Mouse (Mus musculus) liver, embryonic 15.5 days (tissue): ENCODE measurements around the gene Il11. TPM values are rescaled to one million over a fixed set of nuclear protein-coding genes. Genes with fewer than 3 reads are reported as not detected.
"Not testable (repeated sequence)": the region's sequence is repeated elsewhere in the genome, so short reads cannot be mapped to it uniquely, and the experiment has no call there.

Experiments
- ATAC-seq: fragments of 200-750 bp; cut with Nextera tagmentation; 2 replicates; pipeline ENCODE4 v1.8.0; 2017; ENCODE audit warnings: moderate number of reproducible peaks, mild to moderate bottlenecking, moderate library complexity; ENCODE audit not compliant: insufficient read depth
- H3K27ac ChIP-seq: fragments of 300-500 bp; sonication (generic); replicated peaks from 2 replicates; pipeline ENCODE4 v1.5.1; 2015; ENCODE audit warnings: mild to moderate bottlenecking, inconsistent platforms
- H3K27me3 ChIP-seq: fragments of 300-500 bp; sonication (generic); 2 replicates; pipeline ENCODE4 v1.6.1; 2015; ENCODE audit warnings: mild to moderate bottlenecking, inconsistent platforms
- H3K36me3 ChIP-seq: fragments of 300-500 bp; sonication (generic); replicated peaks from 2 replicates; pipeline ENCODE4 v1.6.1; 2015; ENCODE audit warnings: moderate library complexity, mild to moderate bottlenecking, inconsistent platforms
- H3K4me1 ChIP-seq: fragments of 300-500 bp; sonication (generic); replicated peaks from 2 replicates; pipeline ENCODE4 v1.6.1; 2015; ENCODE audit warnings: inconsistent platforms
- H3K4me2 ChIP-seq: fragments of 300-500 bp; sonication (generic); 2 replicates; pipeline ENCODE4 v1.6.1; 2015; ENCODE audit warnings: moderate library complexity, mild to moderate bottlenecking, inconsistent platforms
- H3K4me3 ChIP-seq: fragments of 300-500 bp; sonication (generic); replicated peaks from 2 replicates; pipeline ENCODE4 v1.5.1; 2015; ENCODE audit warnings: mild to moderate bottlenecking, inconsistent platforms
- H3K9ac ChIP-seq: fragments of 300-500 bp; sonication (generic); 2 replicates; pipeline ENCODE4 v1.6.1; 2015; ENCODE audit warnings: moderate library complexity, mild to moderate bottlenecking, inconsistent platforms
- H3K9me3 ChIP-seq: fragments of 300-500 bp; sonication (generic); replicated peaks from 2 replicates; pipeline ENCODE4 v1.6.1; 2016; ENCODE audit warnings: inconsistent platforms
- WGBS: fragments of 180-500 bp; shearing (Covaris S2); methylation state at CpG from one replicate; pipeline ENCODE4 v1.1.7; 2015; ENCODE audit warnings: mixed read lengths; ENCODE audit not compliant: insufficient replicate concordance; 5-methylcytosine and 5-hydroxymethylcytosine counted together
- polyA plus RNA-seq: library from polyadenylated mRNA; unstranded; fragments of >200 nt; fragmentation: Nextera tagmentation; extraction: Ambion mirVana; gene quantifications from 2 replicates; pipeline ENCODE4 v1.2.1, GENCODE M21; 2015

The Il11 gene
- polyA plus RNA-seq, 1 experiment from 2014 or later, result 0.06 TPM

GRCm38 (mm10) chr7:4811131-4811530, 28.5 kb upstream of the Il11 start:
- peak overlapping the region; percentile 95 for H3K27ac ChIP-seq
- H3K36me3 ChIP-seq, result peaks cover 50% of the 10 kb centered on the region
- peak overlapping the region; percentile 88 for H3K4me2 ChIP-seq
- H3K4me3 ChIP-seq, result peak overlapping the region; percentile 98
- not testable (repeated sequence) for H3K27me3 ChIP-seq, H3K9me3 ChIP-seq, ATAC-seq
- H3K9ac ChIP-seq, result peak overlapping the region; percentile 99
- WGBS, result 13% methylated on average over 10 of the region's 10 CpGs
- H3K4me1 ChIP-seq, result peaks cover 51% of the 10 kb centered on the region

DNA sequence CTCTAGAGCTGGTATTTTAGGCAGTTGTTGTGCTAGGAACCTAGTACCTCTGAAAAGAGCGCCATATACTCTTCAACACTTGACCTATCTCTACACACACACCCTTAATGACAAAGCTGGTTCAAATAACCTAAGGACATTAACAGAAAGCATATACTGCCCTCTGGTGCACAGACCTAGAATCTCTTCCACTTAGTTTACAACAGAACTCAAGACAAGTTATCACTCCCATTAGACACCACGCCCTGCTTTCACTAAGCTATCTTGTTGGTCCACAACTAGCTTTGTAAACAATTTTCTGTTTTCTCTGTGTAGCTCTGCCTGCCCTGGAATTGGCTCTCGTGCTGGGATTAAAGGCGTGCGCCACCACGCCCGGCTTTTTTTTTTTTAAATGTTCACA, 24.1 kb upstream of the Il11 start:
- no peaks in the 10 kb centered on the region for H3K9me3 ChIP-seq
- H3K27me3 ChIP-seq, result no peaks in the 10 kb centered on the region
- peak; percentile 76 for ATAC-seq
- peak overlapping the region; percentile 36 for H3K4me2 ChIP-seq
- 0 out of 2 replicates have a peak overlapping the region, but pooled peaks have one; percentile 10 for H3K4me3 ChIP-seq
- H3K9ac ChIP-seq, result 0 out of 2 replicates have a peak overlapping the region, but pooled peaks have one; percentile 30
- H3K4me1 ChIP-seq, result peaks cover 47% of the 10 kb centered on the region
- WGBS, result 43% methylated on average over 7 of the region's 7 CpGs
- H3K36me3 ChIP-seq, result peaks cover 87% of the 10 kb centered on the region
- H3K27ac ChIP-seq, result peak overlapping the region; percentile 86

GRCm38 (mm10) chr7:4802247-4802646, 19.6 kb upstream of the Il11 start:
- H3K9ac ChIP-seq, result no peak overlapping the region

DNA sequence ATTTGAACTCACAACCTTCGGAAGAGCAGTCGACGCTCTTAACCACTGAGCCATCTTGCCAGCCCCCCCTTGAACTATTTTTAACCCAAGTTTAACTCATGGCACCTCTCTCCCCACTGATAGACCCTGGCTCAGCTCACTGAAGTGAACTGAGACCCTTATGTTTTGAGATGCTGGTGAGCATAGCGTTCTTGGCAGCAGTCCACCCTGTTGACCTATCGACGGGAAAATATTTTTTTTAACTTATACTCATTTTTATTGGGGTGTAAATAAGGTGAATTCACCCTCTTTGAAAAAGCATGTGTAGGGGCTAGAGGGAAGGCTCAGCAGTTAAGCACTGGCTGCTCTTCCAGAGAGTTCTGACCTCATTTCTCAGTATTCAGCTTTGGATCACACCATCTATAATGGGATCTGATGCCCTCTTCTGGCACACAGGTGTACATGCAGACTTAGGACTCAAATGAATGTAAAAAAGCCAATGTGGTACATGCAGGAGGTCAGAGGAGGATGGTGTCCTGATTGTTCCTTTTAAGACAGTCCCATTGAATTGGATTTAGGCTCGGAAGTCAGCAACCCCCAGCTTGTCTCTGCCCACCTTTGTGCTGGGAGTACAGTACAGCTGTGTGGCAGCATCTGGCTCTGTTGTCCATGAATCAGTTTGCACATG, 13.2 kb upstream of the Il11 start:
- H3K4me3 ChIP-seq, result no peak overlapping the region
- no peak overlapping the region for H3K9ac ChIP-seq
- peaks cover 46% of the 10 kb centered on the region for H3K36me3 ChIP-seq
- no peaks in the 10 kb centered on the region for H3K27me3 ChIP-seq
- H3K4me2 ChIP-seq, result no peak overlapping the region
- no peaks in the 10 kb centered on the region for H3K9me3 ChIP-seq
- 0 out of 2 replicates have a peak overlapping the region, but pooled peaks have one; percentile 45 for H3K27ac ChIP-seq
- ATAC-seq, result no peak
- peaks cover 30% of the 10 kb centered on the region for H3K4me1 ChIP-seq
- 66% methylated on average over 7 of the region's 7 CpGs for WGBS

More at GRCm38 (mm10) chr7:4802247-4802646, 19.6 kb upstream of the Il11 start:
- Histone ChIP-seq H3K4me3 (no peak overlapping the region), H3K36me3 (peaks cover 60% of the 10 kb centered on the region), H3K4me2 (no peak overlapping the region), H3K27ac (no peak overlapping the region), H3K9me3 (no peaks in the 10 kb centered on the region), H3K27me3 (no peaks in the 10 kb centered on the region), H3K4me1 (peaks cover 12% of the 10 kb centered on the region)
- ATAC-seq, result no peak

GRCm38 (mm10) chr7:4794631-4795168, 12.0 kb upstream of the Il11 start:
- Histone ChIP-seq H3K9me3 (no peaks in the 10 kb centered on the region), H3K9ac (peak overlapping the region; percentile 95), H3K36me3 (peaks cover 46% of the 10 kb centered on the region), H3K4me1 (peaks cover 36% of the 10 kb centered on the region), H3K4me2 (peak overlapping the region; percentile 79), H3K27me3 (no peaks in the 10 kb centered on the region), H3K4me3 (peak overlapping the region; percentile 96), H3K27ac (peak overlapping the region; percentile 95)
- ATAC-seq, result no peak
- WGBS, result 46% methylated on average over 3 of the region's 3 CpGs

DNA sequence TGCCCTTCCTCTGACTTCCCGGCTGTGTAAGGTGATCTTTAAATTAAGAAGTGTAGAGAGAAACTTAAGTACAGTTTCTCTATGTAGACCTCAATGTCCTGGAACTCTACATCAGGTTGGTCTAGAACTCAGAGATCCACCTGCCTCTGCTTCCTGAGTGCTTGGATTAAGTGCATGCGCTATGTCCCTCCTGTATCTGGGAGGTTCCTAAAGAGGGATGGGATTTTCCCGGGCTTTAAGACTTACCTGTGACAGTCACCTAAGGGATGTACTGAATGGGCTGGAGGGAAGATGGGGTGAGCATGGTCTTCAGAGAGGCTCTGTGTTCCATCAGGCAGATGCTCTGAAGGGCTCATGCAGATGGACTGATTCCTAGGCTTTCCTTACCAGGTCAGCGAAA, 11.0 kb upstream of the Il11 start:
- Histone ChIP-seq H3K4me1 (peaks cover 45% of the 10 kb centered on the region), H3K36me3 (peaks cover 46% of the 10 kb centered on the region), H3K27ac (peak overlapping the region; percentile 95), H3K9me3 (no peaks in the 10 kb centered on the region), H3K4me3 (peak overlapping the region; percentile 96), H3K9ac (peak overlapping the region; percentile 95), H3K27me3 (no peaks in the 10 kb centered on the region), H3K4me2 (peak overlapping the region; percentile 79)
- 22% methylated on average over 4 of the region's 4 CpGs for WGBS
- ATAC-seq, result no peak

GRCm38 (mm10) chr7:4793248-4793647, 10.6 kb upstream of the Il11 start:
- Histone ChIP-seq H3K4me2 (peak overlapping the region; percentile 79), H3K27ac (peak overlapping the region; percentile 95), H3K4me3 (peak overlapping the region; percentile 96), H3K9ac (peak overlapping the region; percentile 95), H3K36me3 (peaks cover 46% of the 10 kb centered on the region), H3K4me1 (peaks cover 49% of the 10 kb centered on the region)
- ATAC-seq, result peak; percentile 6
- H3K9me3 ChIP-seq, H3K27me3 ChIP-seq: not testable (repeated sequence)
- WGBS, result under 1% methylated on average over 31 of the region's 31 CpGs

DNA sequence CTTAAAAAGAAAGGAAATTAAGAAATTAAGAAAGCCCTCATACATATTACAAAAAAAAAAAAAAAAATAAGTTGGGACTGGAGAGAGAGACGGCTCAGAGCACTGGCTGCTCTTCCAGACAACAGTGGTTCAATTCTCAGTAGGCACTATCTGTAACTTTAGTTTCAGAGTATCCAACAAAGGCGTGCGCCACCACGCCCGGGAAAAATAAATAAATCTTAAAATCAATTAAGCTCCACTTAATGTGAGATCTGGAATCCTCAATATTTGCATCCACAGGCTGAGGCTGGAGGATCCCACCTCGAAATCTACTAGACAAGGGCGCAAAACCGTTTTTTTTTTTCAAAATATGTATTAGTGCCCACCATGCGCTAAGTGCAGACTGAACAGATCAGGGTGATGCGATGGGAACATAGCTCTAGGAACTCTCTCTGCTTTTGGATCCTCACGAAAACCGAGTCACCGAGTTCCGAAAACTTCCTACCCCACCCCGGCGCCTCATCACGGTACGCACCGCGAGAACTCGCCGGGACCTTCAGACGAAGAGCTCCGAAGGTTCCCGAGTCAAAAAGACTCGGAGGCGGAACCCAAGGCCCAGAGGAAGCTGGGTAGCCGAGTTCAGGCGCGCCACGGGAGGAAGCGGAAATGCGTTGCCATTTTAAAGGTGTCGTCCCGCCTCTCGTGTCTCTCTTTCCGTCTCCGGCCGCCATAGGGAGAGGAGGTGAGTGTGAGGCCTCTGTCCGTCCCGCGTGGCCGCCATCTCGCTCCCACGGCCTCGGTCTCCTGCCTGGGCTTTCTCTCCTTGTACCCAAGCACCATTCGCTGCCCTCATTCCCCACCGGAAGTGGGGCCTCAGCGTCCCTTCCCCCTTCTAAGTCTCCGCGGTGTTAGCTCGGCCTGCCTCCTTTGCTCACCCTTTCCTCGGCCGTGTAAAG, 9.9 kb upstream of the Il11 start, which contains the start of gene Rpl28:
Gene Rpl28 (plus strand): TSS at position 597 of the 935 bp plus-strand sequence.
- Histone ChIP-seq H3K4me1 (peaks cover 56% of the 10 kb centered on the region), H3K9ac (peak within 1 kb of the TSS; percentile 95), H3K36me3 (peaks cover 43% of the 10 kb centered on the region), H3K9me3 (no peaks in the 10 kb centered on the region), H3K27ac (peak within 1 kb of the TSS; percentile 95), H3K4me3 (peak within 1 kb of the TSS; percentile 96), H3K4me2 (peak within 1 kb of the TSS; percentile 79), H3K27me3 (no peaks in the 10 kb centered on the region)
- WGBS, result 1% methylated on average over 54 of the region's 54 CpGs
- ATAC-seq, result peak; percentile 83

DNA sequence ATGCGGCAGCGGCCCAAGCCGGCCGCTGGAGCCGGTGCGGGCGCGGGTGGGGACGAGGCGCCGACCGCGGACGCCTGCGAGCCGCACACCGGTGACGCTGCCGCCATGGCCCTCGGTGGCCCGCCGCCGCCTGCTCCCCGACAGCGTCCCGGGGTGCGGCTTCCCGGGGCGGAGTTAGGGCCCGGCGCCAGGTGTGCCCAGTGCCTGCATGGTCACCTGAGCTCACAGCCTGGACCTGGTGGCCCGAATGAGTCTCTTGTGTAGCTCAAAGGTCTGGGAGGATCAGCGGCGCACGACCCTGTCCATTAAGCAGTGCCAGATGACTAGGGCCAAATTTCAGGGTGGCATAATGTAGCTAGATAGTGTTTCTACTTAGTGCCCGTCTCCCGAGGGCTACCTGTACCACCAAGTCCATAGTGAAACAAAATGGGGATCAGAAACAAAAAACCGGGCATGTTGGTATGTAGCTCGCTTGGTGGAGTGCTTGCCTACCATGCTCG, 6.8 kb upstream of the Il11 start, which contains the start of gene Tmem238:
Gene Tmem238 (minus strand): TSS at position 221 of the 500 bp plus-strand sequence.
- H3K36me3 ChIP-seq, result peaks cover 20% of the 10 kb centered on the region
- peak within 1 kb of the TSS; percentile 97 for H3K4me2 ChIP-seq
- H3K9me3 ChIP-seq, result no peaks in the 10 kb centered on the region
- no peaks in the 10 kb centered on the region for H3K27me3 ChIP-seq
- H3K9ac ChIP-seq, result peak within 1 kb of the TSS; percentile 81
- 7% methylated on average over 40 of the region's 40 CpGs for WGBS
- peak within 1 kb of the TSS; percentile 74 for H3K27ac ChIP-seq
- peaks cover 52% of the 10 kb centered on the region for H3K4me1 ChIP-seq
- peak within 1 kb of the TSS; percentile 76 for H3K4me3 ChIP-seq
- ATAC-seq, result peak; percentile 39

DNA sequence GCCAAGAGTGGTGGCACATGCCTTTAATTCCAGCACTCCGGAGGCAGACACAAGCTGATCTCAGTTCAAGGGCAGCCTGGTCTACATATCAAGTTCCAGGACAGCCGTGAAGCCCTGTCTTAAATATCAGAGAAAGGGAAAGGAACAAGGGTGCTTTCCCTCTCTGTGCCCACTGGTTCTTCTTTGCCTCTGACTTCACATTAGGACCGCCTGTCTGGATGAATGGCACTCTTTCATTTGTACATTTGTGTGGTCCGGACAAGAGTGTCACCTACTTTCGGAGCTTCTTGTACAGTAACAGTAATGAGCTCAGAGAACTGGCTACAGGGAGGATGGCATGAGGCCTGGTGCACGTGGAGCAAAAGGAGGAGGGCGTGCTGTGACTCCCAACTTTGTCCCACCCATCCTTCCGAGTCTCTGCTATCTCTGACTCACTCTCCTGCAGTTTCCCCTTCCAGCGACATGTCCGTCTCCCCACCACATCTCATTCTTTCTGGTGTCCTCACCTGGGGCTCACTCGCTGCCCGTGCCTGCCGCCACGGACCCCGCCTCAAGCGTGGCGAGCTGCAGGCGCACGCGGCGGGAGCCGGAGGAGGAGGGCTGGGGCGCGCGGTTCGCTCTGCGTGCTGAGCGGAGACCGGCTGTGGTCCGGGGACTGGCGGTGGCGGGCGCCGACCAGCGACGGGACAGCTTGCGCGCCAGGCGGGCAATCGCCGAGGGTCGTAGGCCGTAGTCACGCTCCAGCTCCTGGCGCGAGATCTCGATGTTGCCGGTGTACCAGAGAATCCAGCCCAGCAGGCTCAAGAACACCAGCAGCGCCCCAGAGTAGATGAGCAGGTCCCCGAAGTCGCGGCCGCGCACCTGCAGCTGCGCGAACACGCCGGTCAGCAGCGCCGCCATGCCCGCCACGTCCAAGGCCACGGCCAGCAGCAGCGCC, 6.1 kb upstream of the Il11 start:
- 1% methylated on average over 64 of the region's 64 CpGs for WGBS
- Histone ChIP-seq H3K4me2 (peak overlapping the region; percentile 97), H3K36me3 (peaks cover 13% of the 10 kb centered on the region), H3K27me3 (no peaks in the 10 kb centered on the region), H3K4me1 (peaks cover 52% of the 10 kb centered on the region), H3K27ac (peak overlapping the region; percentile 74), H3K9ac (peak overlapping the region; percentile 81), H3K4me3 (peak overlapping the region; percentile 76), H3K9me3 (no peaks in the 10 kb centered on the region)
- peak; percentile 46 for ATAC-seq
